Mouse (Mus musculus): ENCODE measurements around the gene Eif3c. TPM values are rescaled to one million over a fixed set of nuclear protein-coding genes. Genes with fewer than 3 reads are reported as not detected.

Gene Eif3c
- 163 and 182 TPM in 2 replicates for polyA plus RNA-seq (2014; fragmentation: Nextera tagmentation; extraction: Ambion mirVana)

DNA sequence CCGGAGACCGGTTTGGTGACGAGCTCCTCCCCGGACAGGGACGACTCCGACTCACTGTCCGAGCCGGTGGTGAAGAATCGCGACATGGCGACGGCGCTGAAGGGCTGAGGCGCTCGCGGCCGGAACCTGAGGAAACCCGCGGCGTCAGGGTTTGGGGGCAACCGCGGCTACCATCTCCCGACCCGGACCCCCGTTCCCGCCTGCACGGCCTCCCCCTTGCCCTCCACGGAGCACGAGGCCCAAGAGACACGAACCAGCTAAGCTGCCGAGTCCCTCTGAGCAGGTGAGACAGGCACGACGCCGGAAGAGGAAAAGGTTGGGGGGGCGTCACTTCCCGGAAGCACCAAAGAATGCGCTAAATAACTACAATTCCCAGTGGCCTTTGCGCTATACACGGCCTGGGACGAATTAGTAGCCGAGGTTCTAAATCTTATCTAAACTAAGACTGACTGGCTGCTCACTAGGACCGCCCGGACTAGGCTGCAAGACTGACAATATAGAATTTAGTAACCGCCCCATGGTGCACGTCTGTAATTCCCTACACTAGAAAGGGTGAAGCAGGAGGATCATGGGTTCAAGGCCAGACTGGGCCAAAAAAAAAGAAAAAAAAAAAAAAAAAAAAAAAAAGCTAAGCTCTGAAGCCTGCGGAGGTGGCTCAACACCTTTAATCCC is at the start of gene Eif3c:
Eif3c (minus strand) TSS at position 318 of the 672 bp plus-strand sequence.
- Histone ChIP-seq H3K27ac (ENCODE audit: low read depth, low read length) (peak within 1 kb of the TSS; percentile 45), H3K4me2 (ENCODE audit: low read length) (peak within 1 kb of the TSS; percentile 85), H3K27me3 (replicated peaks; ENCODE audit: control insufficient read depth, insufficient read depth, low read length) (no peaks in the 10 kb centered on the region), H3K9me3 (replicated peaks; ENCODE audit: control insufficient read depth, low read length) (no peaks in the 10 kb centered on the region), H3K9ac (ENCODE audit: low read length) (peak within 1 kb of the TSS; percentile 84), H3K4me1 (ENCODE audit: control insufficient read depth, insufficient read depth, low read length) (peaks cover 5% of the 10 kb centered on the region; the same call in 1 of the 2 replicates), H3K36me3 (ENCODE audit: control insufficient read depth, insufficient read depth, low read length) (peaks cover 35% of the 10 kb centered on the region), H3K4me3 (ENCODE audit: low read depth, low read length) (peak within 1 kb of the TSS; percentile 93)
- under 1% methylated on average over 46 of the region's 46 CpGs for WGBS
- peak; percentile 97 for DNase-seq (ENCODE audit: low spot score)
- ATAC-seq: peak; percentile 96

DNA sequence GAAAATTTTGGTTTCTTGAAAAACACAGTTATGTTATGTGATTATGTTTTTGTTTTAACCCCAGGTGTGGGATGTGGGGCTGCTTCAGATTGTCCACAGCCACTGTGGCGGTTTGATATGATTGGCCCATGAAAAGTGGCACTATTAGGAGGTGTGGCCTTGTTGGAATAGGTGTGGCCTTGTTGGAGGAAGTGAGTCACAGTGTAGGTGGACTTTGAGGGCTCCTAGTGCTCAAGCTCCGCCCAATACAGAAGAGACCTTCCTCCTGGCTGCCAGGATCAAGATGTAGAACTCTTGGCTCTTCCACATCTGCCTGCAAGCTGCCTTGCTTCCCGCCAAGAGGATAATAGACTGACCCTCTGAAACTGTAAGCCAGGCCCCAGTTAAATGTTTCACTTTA is 46.5 kb upstream of the Eif3c start:
- no peaks in the 10 kb centered on the region for H3K4me1 ChIP-seq (ENCODE audit: control insufficient read depth, insufficient read depth, low read length)
- DNase-seq (ENCODE audit: low spot score): no peak
- H3K4me3 ChIP-seq (ENCODE audit: low read depth, low read length): no peak overlapping the region
- 72% methylated on average over 3 of the region's 3 CpGs for WGBS
- no peak overlapping the region for H3K9ac ChIP-seq (ENCODE audit: low read length)
- no peak for ATAC-seq
- no peak overlapping the region for H3K27ac ChIP-seq (ENCODE audit: low read depth, low read length)
- no peaks in the 10 kb centered on the region for H3K9me3 ChIP-seq (replicated peaks; ENCODE audit: control insufficient read depth, low read length)
- no peaks in the 10 kb centered on the region for H3K27me3 ChIP-seq (replicated peaks; ENCODE audit: control insufficient read depth, insufficient read depth, low read length)
- H3K4me2 ChIP-seq (ENCODE audit: low read length): no peak overlapping the region
- H3K36me3 ChIP-seq (ENCODE audit: control insufficient read depth, insufficient read depth, low read length): no peaks in the 10 kb centered on the region

DNA sequence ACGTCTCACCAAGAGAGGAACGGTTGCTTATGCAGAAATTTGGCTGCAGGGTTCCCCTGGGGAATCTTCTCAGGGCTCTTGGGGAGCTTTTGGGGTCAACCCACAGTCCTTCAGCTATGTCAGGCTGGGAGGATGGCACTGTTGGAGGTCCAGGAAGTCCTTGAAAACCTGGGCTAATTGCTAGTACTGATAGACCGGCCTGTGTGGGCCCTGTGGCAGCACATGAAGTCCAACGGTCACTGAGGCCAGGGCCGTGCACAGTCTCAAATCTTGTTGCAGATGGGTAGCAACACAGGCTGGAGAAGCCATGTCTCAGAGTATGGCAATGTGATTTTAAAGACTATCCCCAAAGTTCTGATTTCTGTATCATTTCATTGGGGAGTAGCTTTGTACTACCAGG is 41.6 kb upstream of the Eif3c start:
- no peak for DNase-seq (ENCODE audit: low spot score)
- H3K4me2 ChIP-seq (ENCODE audit: low read length): no peak overlapping the region
- H3K9ac ChIP-seq (ENCODE audit: low read length): no peak overlapping the region
- no peaks in the 10 kb centered on the region for H3K9me3 ChIP-seq (replicated peaks; ENCODE audit: control insufficient read depth, low read length)
- whole genome bisulfite sequencing: 86% methylated on average over 5 of the region's 5 CpGs
- H3K4me1 ChIP-seq (ENCODE audit: control insufficient read depth, insufficient read depth, low read length): no peaks in the 10 kb centered on the region
- H3K27me3 ChIP-seq (replicated peaks; ENCODE audit: control insufficient read depth, insufficient read depth, low read length): no peaks in the 10 kb centered on the region
- H3K4me3 ChIP-seq (ENCODE audit: low read depth, low read length): no peak overlapping the region
- H3K36me3 ChIP-seq (ENCODE audit: control insufficient read depth, insufficient read depth, low read length): no peaks in the 10 kb centered on the region
- H3K27ac ChIP-seq (ENCODE audit: low read depth, low read length): no peak overlapping the region
- no peak for ATAC-seq

DNA sequence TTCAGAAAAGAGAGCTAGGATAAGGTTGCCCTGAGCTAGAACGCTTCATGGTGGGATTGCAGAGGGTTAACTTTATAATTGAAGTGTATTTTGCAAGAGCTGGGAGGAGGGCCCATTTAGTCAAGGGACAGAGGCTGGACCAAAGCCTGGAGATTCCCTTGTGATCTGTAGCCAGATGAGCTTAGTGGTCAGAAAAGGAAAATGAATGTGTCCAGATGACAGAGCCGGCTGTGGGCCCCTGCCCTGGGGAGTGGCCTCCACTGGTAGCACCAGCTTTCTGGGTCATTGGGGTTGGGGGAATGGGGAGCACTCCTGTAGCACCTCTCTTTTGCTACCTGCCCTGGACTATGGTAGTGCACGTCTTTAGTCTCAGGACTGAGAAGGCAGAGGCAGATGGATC is 40.9 kb upstream of the Eif3c start:
- no peak overlapping the region for H3K4me3 ChIP-seq (ENCODE audit: low read depth, low read length)
- no peaks in the 10 kb centered on the region for H3K36me3 ChIP-seq (ENCODE audit: control insufficient read depth, insufficient read depth, low read length)
- DNase-seq (ENCODE audit: low spot score) (no peak), ATAC-seq (no peak)
- no peaks in the 10 kb centered on the region for H3K27me3 ChIP-seq (replicated peaks; ENCODE audit: control insufficient read depth, insufficient read depth, low read length)
- no peak overlapping the region for H3K4me2 ChIP-seq (ENCODE audit: low read length)
- H3K27ac ChIP-seq (ENCODE audit: low read depth, low read length): no peak overlapping the region
- no peaks in the 10 kb centered on the region for H3K9me3 ChIP-seq (replicated peaks; ENCODE audit: control insufficient read depth, low read length)
- 84% methylated on average over 3 of the region's 3 CpGs for WGBS
- H3K4me1 ChIP-seq (ENCODE audit: control insufficient read depth, insufficient read depth, low read length): no peaks in the 10 kb centered on the region
- no peak overlapping the region for H3K9ac ChIP-seq (ENCODE audit: low read length)

DNA sequence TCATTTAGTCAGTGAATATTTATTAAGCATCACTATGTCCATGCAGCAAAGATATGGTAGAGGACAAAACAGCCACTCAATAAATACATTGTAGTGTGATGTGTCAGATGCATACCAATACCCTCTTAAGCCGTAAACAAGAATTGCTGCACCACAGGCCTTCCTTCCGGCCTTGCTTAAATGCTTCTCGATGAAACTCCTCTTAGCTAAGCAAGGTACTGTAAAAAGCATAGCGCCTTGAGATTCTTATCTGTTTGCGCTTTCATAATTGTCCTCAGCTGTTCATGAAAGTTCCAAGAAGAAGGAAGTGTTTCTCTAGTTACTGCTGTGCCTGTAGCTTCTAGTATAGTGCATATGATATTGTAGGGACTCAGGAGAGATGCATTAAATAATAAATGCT is 40.4 kb upstream of the Eif3c start:
- 90% methylated on average over 5 of the region's 5 CpGs for WGBS

DNA sequence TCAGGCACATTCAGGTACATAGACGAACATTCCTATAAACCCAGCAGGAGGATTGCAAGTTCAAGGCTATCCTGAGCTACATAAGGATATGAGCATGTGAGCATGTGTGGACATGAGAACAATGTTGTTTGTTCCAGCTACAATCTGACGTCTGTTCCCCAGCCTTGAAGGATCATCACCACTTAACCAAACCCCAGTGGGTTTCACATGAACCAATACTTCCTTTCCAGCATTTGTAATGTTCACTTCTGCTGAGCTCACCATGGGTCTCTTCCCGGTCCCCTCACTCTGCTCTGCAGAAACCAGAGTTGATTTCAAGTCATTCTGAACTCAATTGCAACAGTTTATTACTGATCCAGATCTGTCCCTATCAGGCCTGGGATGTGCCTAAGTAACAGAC is 36.4 kb upstream of the Eif3c start:
- WGBS: 92% methylated on average over 3 of the region's 3 CpGs
- Histone ChIP-seq H3K27ac (ENCODE audit: low read depth, low read length) (no peak overlapping the region), H3K4me1 (ENCODE audit: control insufficient read depth, insufficient read depth, low read length) (no peaks in the 10 kb centered on the region), H3K9ac (ENCODE audit: low read length) (no peak overlapping the region), H3K36me3 (ENCODE audit: control insufficient read depth, insufficient read depth, low read length) (no peaks in the 10 kb centered on the region), H3K9me3 (replicated peaks; ENCODE audit: control insufficient read depth, low read length) (no peaks in the 10 kb centered on the region), H3K4me2 (ENCODE audit: low read length) (no peak overlapping the region), H3K27me3 (replicated peaks; ENCODE audit: control insufficient read depth, insufficient read depth, low read length) (no peaks in the 10 kb centered on the region), H3K4me3 (ENCODE audit: low read depth, low read length) (no peak overlapping the region)
- DNase-seq (ENCODE audit: low spot score) (no peak), ATAC-seq (no peak)

More for the DNA sequence above, 40.4 kb upstream of the Eif3c start:
- ATAC-seq (no peak), DNase-seq (ENCODE audit: low spot score) (no peak)
- no peaks in the 10 kb centered on the region for H3K27me3 ChIP-seq (replicated peaks; ENCODE audit: control insufficient read depth, insufficient read depth, low read length)
- H3K4me3 ChIP-seq (ENCODE audit: low read depth, low read length): no peak overlapping the region
- H3K4me1 ChIP-seq (ENCODE audit: control insufficient read depth, insufficient read depth, low read length): no peaks in the 10 kb centered on the region
- no peak overlapping the region for H3K27ac ChIP-seq (ENCODE audit: low read depth, low read length)
- H3K4me2 ChIP-seq (ENCODE audit: low read length): no peak overlapping the region
- H3K36me3 ChIP-seq (ENCODE audit: control insufficient read depth, insufficient read depth, low read length): no peaks in the 10 kb centered on the region
- H3K9me3 ChIP-seq (replicated peaks; ENCODE audit: control insufficient read depth, low read length): no peaks in the 10 kb centered on the region
- no peak overlapping the region for H3K9ac ChIP-seq (ENCODE audit: low read length)

DNA sequence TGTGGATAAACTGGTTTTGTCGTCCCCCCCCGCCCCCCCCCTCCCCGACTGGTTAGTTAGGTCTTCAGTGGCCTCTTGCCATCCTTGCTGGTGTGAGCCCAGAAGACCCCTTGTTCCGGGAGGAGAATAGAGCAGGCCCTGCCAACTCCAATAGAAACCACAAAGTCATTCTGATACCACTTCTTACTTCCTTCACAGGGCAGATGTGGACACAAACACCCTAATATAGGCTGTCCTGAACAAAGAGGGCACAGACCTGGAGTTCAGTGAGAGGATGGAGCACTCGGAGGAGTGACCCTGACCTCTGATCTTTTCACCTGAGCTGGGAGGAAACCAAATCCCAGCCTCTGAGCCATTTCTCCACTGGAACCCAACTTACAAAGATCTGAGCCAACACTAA is 35.7 kb upstream of the Eif3c start:
- WGBS: 50% methylated on average over 5 of the region's 5 CpGs

DNA sequence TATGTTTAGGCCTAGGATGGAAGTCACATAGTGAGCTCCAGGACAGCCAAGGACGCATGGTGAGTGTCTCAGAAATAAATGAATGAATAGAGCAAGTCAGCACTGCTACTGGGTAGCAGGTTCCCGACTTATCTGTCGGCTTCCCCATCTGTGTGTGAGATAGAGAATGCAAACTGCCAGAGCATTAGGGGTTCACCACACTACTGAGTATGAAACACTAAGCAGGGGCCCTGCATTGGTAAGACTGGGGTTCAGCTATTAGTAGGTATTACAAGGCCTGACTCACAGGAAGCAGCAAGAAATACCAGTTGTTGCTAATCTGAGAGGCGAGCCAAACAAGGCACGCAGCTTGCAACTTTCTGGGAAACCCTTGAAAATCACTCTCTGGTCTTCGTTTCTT is 32.7 kb upstream of the Eif3c start:
- ATAC-seq: no peak
- no peak overlapping the region for H3K4me3 ChIP-seq (ENCODE audit: low read depth, low read length)
- H3K9ac ChIP-seq (ENCODE audit: low read length): no peak overlapping the region
- no peak overlapping the region for H3K27ac ChIP-seq (ENCODE audit: low read depth, low read length)
- WGBS: 82% methylated on average over 6 of the region's 6 CpGs
- H3K4me1 ChIP-seq (ENCODE audit: control insufficient read depth, insufficient read depth, low read length): no peaks in the 10 kb centered on the region
- no peaks in the 10 kb centered on the region for H3K36me3 ChIP-seq (ENCODE audit: control insufficient read depth, insufficient read depth, low read length)
- H3K9me3 ChIP-seq (replicated peaks; ENCODE audit: control insufficient read depth, low read length): no peaks in the 10 kb centered on the region
- H3K27me3 ChIP-seq (replicated peaks; ENCODE audit: control insufficient read depth, insufficient read depth, low read length): no peaks in the 10 kb centered on the region
- no peak for DNase-seq (ENCODE audit: low spot score)
- H3K4me2 ChIP-seq (ENCODE audit: low read length): no peak overlapping the region

More for the DNA sequence above, 35.7 kb upstream of the Eif3c start:
- Histone ChIP-seq H3K4me3 (ENCODE audit: low read depth, low read length) (no peak overlapping the region), H3K27me3 (replicated peaks; ENCODE audit: control insufficient read depth, insufficient read depth, low read length) (no peaks in the 10 kb centered on the region), H3K9me3 (replicated peaks; ENCODE audit: control insufficient read depth, low read length) (no peaks in the 10 kb centered on the region), H3K4me2 (ENCODE audit: low read length) (no peak overlapping the region), H3K27ac (ENCODE audit: low read depth, low read length) (no peak overlapping the region), H3K4me1 (ENCODE audit: control insufficient read depth, insufficient read depth, low read length) (no peaks in the 10 kb centered on the region), H3K9ac (ENCODE audit: low read length) (no peak overlapping the region), H3K36me3 (ENCODE audit: control insufficient read depth, insufficient read depth, low read length) (no peaks in the 10 kb centered on the region)
- DNase-seq (ENCODE audit: low spot score): no peak
- ATAC-seq: no peak

DNA sequence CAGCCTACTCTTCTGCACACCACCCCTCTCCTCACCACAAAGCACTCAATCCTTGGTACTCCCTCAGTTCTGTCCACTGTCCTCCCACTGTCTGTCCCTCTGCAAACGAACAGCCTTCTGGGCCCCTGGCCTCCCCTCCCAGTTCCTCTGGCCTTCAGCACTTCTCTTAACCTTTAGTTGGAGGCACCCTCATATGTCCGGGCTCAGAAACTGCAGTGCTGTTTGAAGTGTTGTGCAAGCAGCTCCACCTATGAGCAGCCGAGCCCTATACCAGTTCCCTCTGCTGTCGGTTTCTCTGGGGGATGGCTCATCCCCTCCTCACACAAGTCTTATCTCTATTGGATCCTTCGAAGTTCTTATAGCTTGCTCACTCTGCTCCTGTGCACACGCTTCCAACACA is 30.2 kb upstream of the Eif3c start:
- no peaks in the 10 kb centered on the region for H3K36me3 ChIP-seq (ENCODE audit: control insufficient read depth, insufficient read depth, low read length)
- H3K27ac ChIP-seq (ENCODE audit: low read depth, low read length): no peak overlapping the region
- DNase-seq (ENCODE audit: low spot score) (no peak), ATAC-seq (no peak)
- no peaks in the 10 kb centered on the region for H3K27me3 ChIP-seq (replicated peaks; ENCODE audit: control insufficient read depth, insufficient read depth, low read length)
- 65% methylated on average over 6 of the region's 6 CpGs for WGBS
- no peak overlapping the region for H3K4me3 ChIP-seq (ENCODE audit: low read depth, low read length)
- no peak overlapping the region for H3K9ac ChIP-seq (ENCODE audit: low read length)
- H3K4me1 ChIP-seq (ENCODE audit: control insufficient read depth, insufficient read depth, low read length): no peaks in the 10 kb centered on the region
- no peaks in the 10 kb centered on the region for H3K9me3 ChIP-seq (replicated peaks; ENCODE audit: control insufficient read depth, low read length)
- H3K4me2 ChIP-seq (ENCODE audit: low read length): no peak overlapping the region

Data from forebrain, embryonic 14.5 days (tissue).